In the genomic region with DNA sequence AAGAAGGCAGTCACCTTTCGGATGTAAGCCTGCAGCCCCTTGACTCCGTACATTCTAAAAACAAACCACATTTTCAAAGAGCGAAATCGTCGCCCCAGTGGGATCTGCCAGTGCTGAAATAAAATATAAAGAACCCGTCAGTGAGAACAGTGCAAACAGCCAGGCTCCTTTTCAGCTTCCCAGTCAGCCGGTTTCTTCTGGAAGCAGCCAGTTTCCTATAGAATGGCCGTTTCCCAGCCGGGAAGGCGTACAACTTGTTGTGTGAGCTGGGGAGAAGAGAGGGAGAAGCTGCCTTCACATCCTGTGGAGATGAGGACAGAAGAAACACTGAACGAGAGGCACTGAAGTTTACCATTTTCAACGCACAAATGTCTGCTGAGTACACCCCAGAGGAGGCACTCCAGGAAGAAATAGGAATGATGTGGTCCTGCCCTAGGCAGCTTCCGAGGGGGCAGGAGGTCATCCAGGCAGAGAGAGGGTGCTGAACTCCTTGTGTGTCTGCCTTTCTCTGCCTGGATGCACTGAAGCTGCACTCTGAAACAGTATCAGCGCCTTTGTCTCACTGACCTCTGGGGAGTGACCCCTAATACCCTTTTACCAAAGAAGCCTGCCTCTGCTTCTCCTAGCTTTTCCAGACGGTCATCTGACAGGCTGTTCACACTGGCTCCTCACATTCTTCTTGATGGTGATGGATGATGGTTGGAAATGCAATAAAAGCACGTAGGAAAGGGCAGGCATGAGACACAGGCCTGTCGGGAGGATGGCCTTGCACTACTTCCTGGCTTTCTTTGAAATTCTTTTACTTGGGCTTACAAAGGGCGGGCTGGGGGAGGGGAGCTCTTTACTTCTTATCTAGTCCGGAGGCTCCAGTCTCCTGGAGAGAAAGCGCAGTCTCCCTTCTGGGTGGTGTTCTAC, we compare ENCODE assay signal across 8 mouse cellular contexts. TPM values are rescaled to one million over a fixed set of nuclear protein-coding genes. Genes with fewer than 3 reads are reported as not detected.
DNase-seq lines count a peak whose midpoint lies in the region; ATAC-seq and TF ChIP-seq lines count a peak whose summit lies in the region.

No protein-coding gene starts in this region.

- ATAC-seq in forebrain, embryonic 16.5 days: peak; percentile 9; the same call in 1 of the 2 replicates
- ATAC-seq in liver, embryonic 12.5 days: peak; percentile 79

- 18% methylated on average over 20 of the region's 20 CpGs for WGBS in forebrain, embryonic 16.5 days
- WGBS in liver, embryonic 12.5 days (ENCODE audit: insufficient replicate concordance): 29% methylated on average over 20 of the region's 20 CpGs

- TF ChIP-seq POLR2A in ES-Bruce4 (IDR thresholded peaks at IDR 0.05; ENCODE audit: insufficient read depth, low read length): peak; percentile 30

- peak; percentile 68 for DNase-seq in WW6 (ENCODE audit: low read depth, low spot score)
- DNase-seq in left cerebral cortex, postnatal 4 days: no peak
- DNase-seq in cerebellum, adult 9-11 months: no peak
- no peak for DNase-seq in B cell, adult 2 months
- no peak for DNase-seq in urinary bladder, postnatal 4 days (ENCODE audit: low spot score in 2 of 2)

- H3K27me3 ChIP-seq in ES-Bruce4 (ENCODE audit: control insufficient read depth, insufficient read depth, low read length, poor library complexity, severe bottlenecking): no peaks in the 10 kb centered on the region
- H3K27me3 ChIP-seq in forebrain, embryonic 16.5 days (replicated peaks; ENCODE audit: control insufficient read depth, insufficient read depth, low read length): no peaks in the 10 kb centered on the region
- H3K27me3 ChIP-seq in liver, embryonic 12.5 days (replicated peaks): peaks cover 21% of the 10 kb centered on the region

- H3K4me2 ChIP-seq in forebrain, embryonic 16.5 days (ENCODE audit: low read length): peak overlapping the region; percentile 48
- peak overlapping the region; percentile 57 for H3K4me2 ChIP-seq in liver, embryonic 12.5 days

- peaks cover 3% of the 10 kb centered on the region for H3K4me1 ChIP-seq in ES-Bruce4 (ENCODE audit: control insufficient read depth, insufficient read depth, low read length)
- H3K4me1 ChIP-seq in forebrain, embryonic 16.5 days (replicated peaks; ENCODE audit: control insufficient read depth, insufficient read depth, low read length): peaks cover 24% of the 10 kb centered on the region
- peaks cover 60% of the 10 kb centered on the region for H3K4me1 ChIP-seq in liver, embryonic 12.5 days

- intact Hi-C loops in left cerebral cortex, postnatal 4 days (cut with DNase I): no loop called here

- peak; percentile 66 for TF ChIP-seq EP300 in ES-Bruce4 (IDR thresholded peaks at IDR 0.05; ENCODE audit: insufficient read depth, low read depth, low read length)

- no peak for TF ChIP-seq CTCF in ES-Bruce4 (IDR thresholded peaks at IDR 0.05; ENCODE audit: low read depth, low read length)

- H3K27ac ChIP-seq in ES-Bruce4 (ENCODE audit: insufficient read depth, low read length): peak overlapping the region; percentile 99
- peak overlapping the region; percentile 45 for H3K27ac ChIP-seq in forebrain, embryonic 16.5 days (ENCODE audit: low read length)
- peak overlapping the region; percentile 89 for H3K27ac ChIP-seq in liver, embryonic 12.5 days

- peaks cover 20% of the 10 kb centered on the region for H3K9me3 ChIP-seq in ES-Bruce4 (replicated peaks; ENCODE audit: control insufficient read depth, insufficient read depth, low read length, poor library complexity, severe bottlenecking)
- no peaks in the 10 kb centered on the region for H3K9me3 ChIP-seq in forebrain, embryonic 16.5 days (ENCODE audit: control insufficient read depth, low read length)
- H3K9me3 ChIP-seq in liver, embryonic 12.5 days (replicated peaks): no peaks in the 10 kb centered on the region

- no peaks in the 10 kb centered on the region for H3K36me3 ChIP-seq in ES-Bruce4 (ENCODE audit: control insufficient read depth, insufficient read depth, low read length, poor library complexity, severe bottlenecking)
- no peaks in the 10 kb centered on the region for H3K36me3 ChIP-seq in forebrain, embryonic 16.5 days (ENCODE audit: control insufficient read depth, insufficient read depth)
- H3K36me3 ChIP-seq in liver, embryonic 12.5 days: no peaks in the 10 kb centered on the region

- peak overlapping the region; percentile 84 for H3K9ac ChIP-seq in ES-Bruce4 (ENCODE audit: low read depth, poor library complexity, severe bottlenecking)
- peak overlapping the region; percentile 28 for H3K9ac ChIP-seq in forebrain, embryonic 16.5 days (replicated peaks; ENCODE audit: low read depth, low read length)
- peak overlapping the region; percentile 65 for H3K9ac ChIP-seq in liver, embryonic 12.5 days

- peak overlapping the region; percentile 60 for H3K4me3 ChIP-seq in ES-Bruce4 (ENCODE audit: low read depth, low read length)
- no peak overlapping the region; the same call in 1 of the 2 replicates for H3K4me3 ChIP-seq in forebrain, embryonic 16.5 days (replicated peaks; ENCODE audit: low read length)
- peak overlapping the region; percentile 6 for H3K4me3 ChIP-seq in liver, embryonic 12.5 days

RNA-seq across cellular contexts. Expression of gene Fignl1, which starts 13.7 kb away (rescaled TPM):
- polyA plus RNA-seq in ES-Bruce4 (2011; ENCODE audit: insufficient read depth, insufficient read length, low read depth, missing spikeins): 89.3 and 93.2 TPM in 2 replicates
- 25.5 and 28.6 TPM in 2 replicates for polyA plus RNA-seq in forebrain, embryonic 16.5 days (2015; fragmentation: Nextera tagmentation; extraction: Ambion mirVana)
- 126 and 130 TPM in 2 replicates for polyA plus RNA-seq in liver, embryonic 12.5 days (2016; fragmentation: Nextera tagmentation; extraction: Ambion mirVana)
- total RNA-seq in left cerebral cortex, postnatal 4 days (2021): 1 to 10 TPM; 3.6 to 5.6 TPM

Comparison
In these comparisons a context has a peak if more than half of its experiments do, and no peak if none do; other contexts are left out.
1. H3K27ac ChIP-seq: peak in every context shown above with its lines; median percentile 99 in ES-Bruce4; 89 in liver, embryonic 12.5 days; 45 in forebrain, embryonic 16.5 days.
2. H3K9ac ChIP-seq: peak in every context shown above with its lines; median percentile 84 in ES-Bruce4; 65 in liver, embryonic 12.5 days; 28 in forebrain, embryonic 16.5 days.